Mouse (Mus musculus) midbrain, postnatal 0 days (tissue): ENCODE measurements at regions not wholly inside any gene's neighbourhood (a gene's known extent, or its start where the extent isn't known, plus 50 kb on each side); places are given as distances from the start of the nearest gene placed in this dataset.

Source experiments
- ATAC-seq: fragments of 200-750 bp; cut with Nextera tagmentation; 2 replicates; pipeline ENCODE4 v1.8.0; 2017; ENCODE audit warnings: moderate number of reproducible peaks, mild to moderate bottlenecking, moderate TSS enrichment, moderate library complexity; ENCODE audit not compliant: low FRiP score
- DNase-seq: peaks from one replicate; pipeline ENCODE4 v3.0.0-alpha.2; 2015; ENCODE audit warnings: low spot score
- H3K27ac ChIP-seq: fragments of 300-500 bp; sonication (generic); 2 replicates; pipeline ENCODE4 v1.5.1; 2014; ENCODE audit warnings: low read depth, mild to moderate bottlenecking, low read length, mixed read lengths
- H3K27me3 ChIP-seq: fragments of 300-500 bp; sonication (generic); 2 replicates; pipeline ENCODE4 v1.6.1; 2014; ENCODE audit warnings: low read length, control low read depth, mixed read lengths; ENCODE audit not compliant: insufficient read depth
- H3K36me3 ChIP-seq: fragments of 300-500 bp; sonication (generic); 2 replicates; pipeline ENCODE4 v1.6.1; 2014; ENCODE audit warnings: low read length, control low read depth, mixed read lengths; ENCODE audit not compliant: insufficient read depth
- H3K4me1 ChIP-seq: fragments of 300-500 bp; sonication (generic); 2 replicates; pipeline ENCODE4 v1.6.1; 2014; ENCODE audit warnings: mild to moderate bottlenecking, control low read depth, antibody characterized with exemption, low read length, mixed read lengths; ENCODE audit not compliant: insufficient read depth
- H3K4me2 ChIP-seq: fragments of 300-500 bp; sonication (generic); 2 replicates; pipeline ENCODE4 v1.6.1; 2014; ENCODE audit warnings: low read depth, mild to moderate bottlenecking, low read length, mixed read lengths; ENCODE audit not compliant: poor library complexity, severe bottlenecking
- H3K4me3 ChIP-seq: fragments of 300-500 bp; sonication (generic); 2 replicates; pipeline ENCODE4 v1.5.1; 2014; ENCODE audit warnings: low read depth, mild to moderate bottlenecking, low read length, moderate library complexity
- H3K9ac ChIP-seq: fragments of 300-500 bp; sonication (generic); replicated peaks from 2 replicates; pipeline ENCODE4 v1.6.1; 2014; ENCODE audit warnings: mild to moderate bottlenecking, low read length, moderate library complexity, mixed read lengths; ENCODE audit not compliant: poor library complexity, severe bottlenecking
- H3K9me3 ChIP-seq: fragments of 300-500 bp; sonication (generic); 2 replicates; pipeline ENCODE4 v1.6.1; 2016; ENCODE audit warnings: low read length, control low read depth
- CTCF ChIP-seq: IDR thresholded peaks from 2 replicates; pipeline ENCODE4 v1.5.1; 2016; ENCODE audit warnings: antibody characterized with exemption, mild to moderate bottlenecking
- WGBS: fragments of 180-500 bp; shearing (Covaris S2); extraction: QIAGEN DNeasy Blood & Tissue Kit; methylation state at CpG from one replicate; pipeline ENCODE4 v1.1.7; 2014; 5-methylcytosine and 5-hydroxymethylcytosine counted together

DNA sequence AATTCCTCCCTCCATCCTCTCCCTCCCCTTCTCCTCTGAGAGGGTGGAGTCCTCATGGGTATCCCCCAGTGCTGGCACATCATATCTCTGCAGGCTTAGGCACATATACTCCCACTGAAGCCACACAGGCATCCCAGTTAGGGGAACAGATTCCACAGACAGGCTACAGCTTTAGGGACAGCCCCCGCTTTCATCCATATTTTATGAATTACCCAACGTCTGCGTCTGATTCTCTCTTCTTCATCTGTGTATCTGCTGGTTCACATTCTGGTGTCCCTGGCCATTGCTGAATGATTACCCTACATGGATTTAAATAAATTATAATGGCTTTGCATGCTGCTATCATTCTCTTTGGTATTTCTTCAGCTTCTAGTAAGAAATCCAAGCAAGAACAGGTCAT lies 632.4 kb downstream of the Tmem114 start:
- H3K36me3 ChIP-seq = no peaks in the 10 kb centered on the region

DNA sequence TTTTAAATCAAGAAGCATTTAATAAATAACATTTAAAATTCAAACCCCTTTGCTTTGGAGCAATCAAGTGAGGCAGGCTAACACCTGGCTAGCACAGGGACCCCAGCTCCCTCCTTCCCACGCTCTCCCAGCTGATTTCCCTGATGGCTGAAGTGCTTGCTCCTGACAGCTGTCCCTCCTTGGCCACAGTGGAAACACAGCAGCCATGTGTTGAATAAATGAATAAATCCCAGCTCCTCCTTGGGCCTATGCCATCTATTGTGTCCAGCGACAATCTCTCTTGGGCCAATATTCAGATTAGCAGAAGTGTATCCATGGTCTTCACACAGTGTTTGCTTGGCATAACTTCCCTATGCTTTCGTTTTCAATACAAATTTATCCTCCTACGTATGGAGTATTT lies 634.7 kb downstream of the Tmem114 start:
- H3K4me1 ChIP-seq = no peaks in the 10 kb centered on the region
- no peak overlapping the region for H3K4me3 ChIP-seq
- H3K27ac ChIP-seq = no peak overlapping the region
- no peak for TF ChIP-seq CTCF
- H3K4me2 ChIP-seq = no peak overlapping the region
- no peak for ATAC-seq
- no peaks in the 10 kb centered on the region for H3K27me3 ChIP-seq
- H3K9ac ChIP-seq = no peak overlapping the region
- 50% methylated on average over 4 of the region's 4 CpGs for WGBS
- no peaks in the 10 kb centered on the region for H3K36me3 ChIP-seq
- H3K9me3 ChIP-seq = no peaks in the 10 kb centered on the region
- peak; percentile 66 for DNase-seq

More for the DNA sequence above, 632.4 kb downstream of the Tmem114 start:
- no peaks in the 10 kb centered on the region for H3K9me3 ChIP-seq
- no peak overlapping the region for H3K27ac ChIP-seq
- no peak overlapping the region for H3K4me3 ChIP-seq
- no peak for TF ChIP-seq CTCF
- H3K9ac ChIP-seq = no peak overlapping the region
- H3K4me1 ChIP-seq = no peaks in the 10 kb centered on the region
- DNase-seq (no peak), ATAC-seq (no peak)
- no peaks in the 10 kb centered on the region for H3K27me3 ChIP-seq
- WGBS = 87% methylated on average over 3 of the region's 3 CpGs
- no peak overlapping the region for H3K4me2 ChIP-seq

DNA sequence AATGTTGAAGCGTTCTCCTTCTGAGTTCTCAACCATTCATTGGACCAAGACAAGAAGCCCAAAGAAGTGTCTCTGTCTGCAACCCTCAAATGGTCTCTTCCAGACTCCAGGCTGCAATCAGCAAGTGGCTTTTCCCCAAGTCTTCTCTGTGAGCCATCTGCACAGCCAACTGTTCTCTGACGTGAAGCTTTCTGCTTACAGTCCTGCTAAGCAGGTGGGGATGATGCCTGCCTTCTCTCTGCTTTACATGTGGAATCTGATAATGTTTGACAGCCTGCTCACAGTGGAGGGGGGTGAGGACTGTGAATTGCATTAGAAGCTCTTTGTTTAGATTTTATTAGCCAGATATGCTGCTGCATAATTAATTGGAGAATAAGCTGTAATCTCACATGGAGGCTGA lies 636.7 kb downstream of the Tmem114 start:
- no peak for TF ChIP-seq CTCF
- H3K4me1 ChIP-seq = no peaks in the 10 kb centered on the region
- WGBS = 55% methylated on average over 2 of the region's 2 CpGs
- H3K27me3 ChIP-seq = no peaks in the 10 kb centered on the region
- no peak overlapping the region for H3K4me3 ChIP-seq
- H3K27ac ChIP-seq = no peak overlapping the region
- no peaks in the 10 kb centered on the region for H3K9me3 ChIP-seq
- DNase-seq (peak; percentile 79), ATAC-seq (no peak)
- no peak overlapping the region for H3K4me2 ChIP-seq
- no peak overlapping the region for H3K9ac ChIP-seq
- no peaks in the 10 kb centered on the region for H3K36me3 ChIP-seq

DNA sequence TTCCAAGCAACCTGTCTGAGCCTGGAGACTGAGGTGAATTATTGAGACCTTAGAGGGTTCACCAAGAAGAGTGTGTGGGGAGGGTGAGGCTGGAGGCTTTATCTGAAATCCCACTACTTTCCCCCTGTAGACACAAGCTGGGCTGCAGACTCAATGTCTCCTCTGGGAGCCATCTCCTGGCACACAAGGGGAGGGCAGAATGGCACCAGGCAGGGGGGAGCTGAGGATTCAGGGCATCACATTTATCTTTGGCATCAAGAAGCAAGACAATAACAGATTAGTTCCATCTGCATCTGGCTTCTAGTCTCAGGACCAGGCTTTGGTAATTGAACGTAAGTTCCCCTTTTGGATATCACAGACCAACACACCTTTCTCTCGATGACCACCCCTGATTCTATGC lies 643.4 kb downstream of the Tmem114 start:
- ATAC-seq (no peak), DNase-seq (no peak)
- TF ChIP-seq CTCF = no peak
- H3K36me3 ChIP-seq = no peaks in the 10 kb centered on the region
- H3K4me2 ChIP-seq = no peak overlapping the region
- no peak overlapping the region for H3K9ac ChIP-seq
- no peak overlapping the region for H3K27ac ChIP-seq
- no peaks in the 10 kb centered on the region for H3K9me3 ChIP-seq
- WGBS = 94% methylated on average over 2 of the region's 2 CpGs
- no peak overlapping the region for H3K4me3 ChIP-seq
- H3K4me1 ChIP-seq = no peaks in the 10 kb centered on the region
- no peaks in the 10 kb centered on the region for H3K27me3 ChIP-seq

DNA sequence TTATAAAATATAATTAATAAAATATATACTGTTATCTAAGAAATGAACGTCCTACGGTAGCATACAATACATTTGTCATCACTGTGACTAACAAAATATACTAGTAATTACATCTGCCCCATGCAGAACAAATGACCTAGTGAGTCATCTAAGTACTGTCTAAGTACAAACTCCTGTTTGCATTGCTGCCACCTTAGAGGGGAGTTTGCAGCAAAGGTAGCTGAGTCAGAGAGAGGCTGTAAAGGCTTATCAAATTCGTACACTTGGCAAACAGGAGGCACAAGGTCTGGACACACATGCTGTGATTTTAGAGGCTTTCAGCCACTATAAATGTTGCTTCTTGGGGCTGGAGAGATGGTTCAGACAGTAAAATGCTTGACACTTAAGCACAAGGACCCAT lies 649.3 kb downstream of the Tmem114 start:
- WGBS = 92% methylated on average over 3 of the region's 3 CpGs
- no peak overlapping the region for H3K27ac ChIP-seq

DNA sequence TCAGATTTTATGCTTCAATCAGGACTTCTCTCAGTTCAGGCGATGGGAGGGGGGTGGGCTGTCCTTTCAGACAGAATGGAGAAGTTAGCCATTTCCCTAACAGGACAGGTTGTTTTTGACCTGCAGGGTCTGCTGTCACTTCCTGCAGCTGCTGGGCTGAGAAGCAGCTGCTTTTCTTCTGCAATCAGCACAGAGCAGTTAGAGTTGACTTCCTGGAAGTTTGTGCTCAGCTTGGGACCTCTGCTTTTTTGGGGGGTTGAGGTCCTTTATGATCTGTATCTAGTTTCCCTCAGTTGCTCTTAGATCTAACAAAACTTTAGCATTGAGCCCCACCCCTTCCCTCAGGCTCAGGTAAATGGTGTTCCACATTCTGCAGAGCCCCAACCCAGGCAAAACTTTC lies 656.5 kb downstream of the Tmem114 start:
- Histone ChIP-seq H3K36me3 (no peaks in the 10 kb centered on the region), H3K27ac (no peak overlapping the region), H3K27me3 (no peaks in the 10 kb centered on the region), H3K4me1 (peaks cover 4% of the 10 kb centered on the region), H3K9me3 (no peaks in the 10 kb centered on the region), H3K9ac (no peak overlapping the region), H3K4me3 (no peak overlapping the region), H3K4me2 (no peak overlapping the region)
- ATAC-seq (no peak), DNase-seq (no peak)
- 63% methylated on average over 1 of the region's 1 CpGs for WGBS
- no peak for TF ChIP-seq CTCF

More for the DNA sequence above, 649.3 kb downstream of the Tmem114 start:
- H3K9me3 ChIP-seq = no peaks in the 10 kb centered on the region
- no peak for ATAC-seq
- H3K4me1 ChIP-seq = no peaks in the 10 kb centered on the region
- H3K4me2 ChIP-seq = no peak overlapping the region
- no peaks in the 10 kb centered on the region for H3K27me3 ChIP-seq
- no peak overlapping the region for H3K9ac ChIP-seq
- no peak for DNase-seq
- no peak overlapping the region for H3K4me3 ChIP-seq
- no peaks in the 10 kb centered on the region for H3K36me3 ChIP-seq
- TF ChIP-seq CTCF = no peak

DNA sequence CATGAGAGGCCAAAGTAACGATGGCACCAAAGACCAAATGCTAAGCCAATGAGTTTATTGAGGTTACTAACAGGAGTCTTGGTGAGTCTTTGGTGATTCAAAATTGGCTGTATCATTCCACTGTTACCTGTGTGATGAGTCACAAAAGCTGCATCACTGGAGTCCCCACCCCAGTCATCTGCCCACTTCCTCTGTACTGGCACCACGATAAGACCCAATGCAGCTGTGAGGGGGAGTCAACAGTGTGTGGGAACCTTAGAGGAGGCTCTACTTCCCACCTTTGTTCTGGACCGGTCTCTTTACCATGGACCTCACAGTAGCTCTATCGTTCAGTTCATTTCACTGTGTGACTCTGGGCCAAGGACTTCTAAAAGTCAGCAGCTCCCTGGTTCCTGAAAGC lies 657.2 kb downstream of the Tmem114 start:
- no peaks in the 10 kb centered on the region for H3K9me3 ChIP-seq
- DNase-seq (no peak), ATAC-seq (no peak)
- H3K36me3 ChIP-seq = no peaks in the 10 kb centered on the region
- WGBS = 93% methylated on average over 4 of the region's 4 CpGs
- no peak overlapping the region for H3K27ac ChIP-seq
- H3K27me3 ChIP-seq = no peaks in the 10 kb centered on the region
- no peak overlapping the region for H3K4me3 ChIP-seq
- no peak overlapping the region for H3K4me2 ChIP-seq
- H3K4me1 ChIP-seq = peaks cover 4% of the 10 kb centered on the region
- TF ChIP-seq CTCF = no peak
- no peak overlapping the region for H3K9ac ChIP-seq
